Mouse (Mus musculus): ENCODE data around the gene Vamp5.

Vamp5 gene

GRCm38 (mm10) chr6:72366844-72367443, 13.3 kb downstream of the Vamp5 start, which contains the start of gene Rnf181:
TSS of gene Rnf181 (minus strand) at chr6:72366956.
- in situ Hi-C loops (cut with MboI, MseI): no loop called here

- in situ Hi-C loops (cut with MboI, MseI): no loop called here
Measured at GRCm38 (mm10) chr6:72366304-72366703, 14.0 kb downstream of the Vamp5 start.

- in situ Hi-C loops (cut with MboI, MseI): no loop called here
Measured at GRCm38 (mm10) chr6:72364985-72365384, 15.3 kb downstream of the Vamp5 start.

- in situ Hi-C loops (cut with MboI, MseI): no loop called here
Measured at GRCm38 (mm10) chr6:72364009-72364408, 16.3 kb downstream of the Vamp5 start.

GRCm38 (mm10) chr6:72362132-72363028, 17.9 kb downstream of the Vamp5 start:
- in situ Hi-C loops (cut with MboI, MseI): no loop called here

- in situ Hi-C loops (cut with MboI, MseI): no loop called here
Measured at GRCm38 (mm10) chr6:72361121-72361551, 19.1 kb downstream of the Vamp5 start.

- in situ Hi-C loops (cut with MboI, MseI): no loop called here
Measured at GRCm38 (mm10) chr6:72360599-72360935, 19.7 kb downstream of the Vamp5 start.

- in situ Hi-C loops (cut with MboI, MseI): no loop called here
Measured at GRCm38 (mm10) chr6:72359891-72360598, 20.2 kb downstream of the Vamp5 start.

- in situ Hi-C loops (cut with MboI, MseI): no loop called here
Measured at GRCm38 (mm10) chr6:72359343-72359742, 20.9 kb downstream of the Vamp5 start.

- in situ Hi-C loops (cut with MboI, MseI): no loop called here
Measured at GRCm38 (mm10) chr6:72358086-72358764, 22.0 kb downstream of the Vamp5 start.

- in situ Hi-C loops (cut with MboI, MseI): no loop called here
Measured at GRCm38 (mm10) chr6:72357164-72358079, 22.8 kb downstream of the Vamp5 start.

GRCm38 (mm10) chr6:72356001-72356532, 24.2 kb downstream of the Vamp5 start:
- in situ Hi-C loops (cut with MboI, MseI): no loop called here

GRCm38 (mm10) chr6:72355066-72355911, 25.0 kb downstream of the Vamp5 start, which contains the start of gene Tmem150a:
TSS of gene Tmem150a (plus strand) at chr6:72355447.
- in situ Hi-C loops (cut with MboI, MseI): no loop called here

- in situ Hi-C loops (cut with MboI, MseI): no loop called here
Measured at GRCm38 (mm10) chr6:72354025-72354424, 26.2 kb downstream of the Vamp5 start.

GRCm38 (mm10) chr6:72352636-72353405, 27.4 kb downstream of the Vamp5 start:
- in situ Hi-C loops (cut with MboI, MseI): no loop called here

GRCm38 (mm10) chr6:72350214-72350613, 30.1 kb downstream of the Vamp5 start:
- in situ Hi-C loops (cut with MboI, MseI): no loop called here

GRCm38 (mm10) chr6:72348411-72348810, 31.9 kb downstream of the Vamp5 start:
- in situ Hi-C loops (cut with MboI, MseI): no loop called here

- in situ Hi-C loops (cut with MboI, MseI): no loop called here
Measured at GRCm38 (mm10) chr6:72347166-72347941, 32.9 kb downstream of the Vamp5 start, which contains the start of gene 0610030E20Rik. TSS of gene 0610030E20Rik (plus strand) at chr6:72347317.

Data from T-helper 1 cell (primary cell).